Mouse (Mus musculus) layer of hippocampus, postnatal 10 days (tissue): ENCODE measurements around the gene 5730455P16Rik. TPM values are rescaled to one million over a fixed set of nuclear protein-coding genes. Genes with fewer than 3 reads are reported as not detected.

Experiments used
- total RNA-seq, 2 experiments: library from RNA; stranded (reverse); gene quantifications; 2 replicates each; pipeline ENCODE4 v1.2.3; 2021

5730455P16Rik gene
- total RNA-seq, 2 experiments from 2014 or later: 43.5 to 46.0 TPM

Other genes starting within 250 kb of the 5730455P16Rik start
- 10 to 100 TPM; 10.7 to 10.8 TPM for gene Tefm, start 235.9 kb downstream of the 5730455P16Rik start, total RNA-seq
- gene Adap2, start 223.9 kb downstream of the 5730455P16Rik start, total RNA-seq: 1 to 10 TPM; 8.5 to 9.7 TPM
- gene Rnf135, start 194.2 kb downstream of the 5730455P16Rik start, total RNA-seq: 1 to 10 TPM; 3.3 to 4.1 TPM
- gene Rhot1, start 169.0 kb downstream of the 5730455P16Rik start, total RNA-seq: 10 to 100 TPM; 62.2 to 64.0 TPM
- gene Rhbdl3, start 77.1 kb downstream of the 5730455P16Rik start, total RNA-seq: 10 to 100 TPM; 18.9 to 19.6 TPM
- 100 to 1,000 TPM; 152 to 164 TPM for gene Zfp207, start 5.2 kb upstream of the 5730455P16Rik start, total RNA-seq
- gene Psmd11, start 50.6 kb upstream of the 5730455P16Rik start, total RNA-seq: 100 to 1,000 TPM; 106 to 116 TPM
- gene Cdk5r1, start 99.0 kb upstream of the 5730455P16Rik start, total RNA-seq: 100 to 1,000 TPM; 277 to 285 TPM